Mouse (Mus musculus) neural tube, embryonic 15.5 days (tissue): ENCODE results near the gene 1700016C15Rik. TPM values are rescaled to one million over a fixed set of nuclear protein-coding genes. Genes with fewer than 3 reads are reported as not detected.

ENCODE experiments used
- ATAC-seq: fragments of 200-750 bp; cut with Nextera tagmentation; 2 replicates; pipeline ENCODE4 v1.8.0; 2017; ENCODE audit warnings: mild to moderate bottlenecking, moderate TSS enrichment, moderate library complexity; ENCODE audit not compliant: low FRiP score
- H3K27ac ChIP-seq: fragments of 300-500 bp; sonication (generic); replicated peaks from 2 replicates; pipeline ENCODE4 v1.5.1; 2015; ENCODE audit warnings: mild to moderate bottlenecking, inconsistent platforms
- H3K27me3 ChIP-seq: fragments of 300-500 bp; sonication (generic); replicated peaks from 2 replicates; pipeline ENCODE4 v1.6.1; 2015; ENCODE audit warnings: inconsistent platforms
- H3K36me3 ChIP-seq: fragments of 300-500 bp; sonication (generic); 2 replicates; pipeline ENCODE4 v1.6.1; 2015; ENCODE audit warnings: inconsistent platforms
- H3K4me1 ChIP-seq: fragments of 300-500 bp; sonication (generic); 2 replicates; pipeline ENCODE4 v1.6.1; 2015; ENCODE audit warnings: inconsistent platforms
- H3K4me2 ChIP-seq: fragments of 300-500 bp; sonication (generic); 2 replicates; pipeline ENCODE4 v1.6.1; 2015; ENCODE audit warnings: inconsistent platforms, mild to moderate bottlenecking, moderate library complexity
- H3K4me3 ChIP-seq: fragments of 300-500 bp; sonication (generic); replicated peaks from 2 replicates; pipeline ENCODE4 v1.5.1; 2015; ENCODE audit warnings: mild to moderate bottlenecking, inconsistent platforms
- H3K9ac ChIP-seq: fragments of 300-500 bp; sonication (generic); replicated peaks from 2 replicates; pipeline ENCODE4 v1.6.1; 2015; ENCODE audit warnings: mild to moderate bottlenecking, inconsistent platforms
- H3K9me3 ChIP-seq: fragments of 300-500 bp; sonication (generic); replicated peaks from 2 replicates; pipeline ENCODE4 v1.6.1; 2016; ENCODE audit warnings: inconsistent platforms
- WGBS: fragments of 180-500 bp; shearing (Covaris S2); methylation state at CpG from one replicate; pipeline ENCODE4 v1.1.7; 2015; ENCODE audit warnings: mixed read lengths; 5-methylcytosine and 5-hydroxymethylcytosine counted together
- polyA plus RNA-seq: library from polyadenylated mRNA; unstranded; fragments of >200 nt; fragmentation: Nextera tagmentation; extraction: Ambion mirVana; gene quantifications from 2 replicates; pipeline ENCODE4 v1.2.1, GENCODE M21; 2015

Gene 1700016C15Rik
- polyA plus RNA-seq, 1 experiment from 2014 or later = not detected

GRCm38 (mm10) chr1:177757249-177757648, 27.6 kb downstream of the 1700016C15Rik start:
- Histone ChIP-seq H3K9me3 (no peaks in the 10 kb centered on the region), H3K36me3 (no peaks in the 10 kb centered on the region; the same call in 1 of the 2 replicates), H3K27me3 (no peaks in the 10 kb centered on the region), H3K9ac (no peak overlapping the region), H3K4me3 (no peak overlapping the region), H3K4me2 (no peak overlapping the region), H3K27ac (no peak overlapping the region), H3K4me1 (no peaks in the 10 kb centered on the region)
- 86% methylated on average over 5 of the region's 5 CpGs for WGBS
- no peak for ATAC-seq

DNA sequence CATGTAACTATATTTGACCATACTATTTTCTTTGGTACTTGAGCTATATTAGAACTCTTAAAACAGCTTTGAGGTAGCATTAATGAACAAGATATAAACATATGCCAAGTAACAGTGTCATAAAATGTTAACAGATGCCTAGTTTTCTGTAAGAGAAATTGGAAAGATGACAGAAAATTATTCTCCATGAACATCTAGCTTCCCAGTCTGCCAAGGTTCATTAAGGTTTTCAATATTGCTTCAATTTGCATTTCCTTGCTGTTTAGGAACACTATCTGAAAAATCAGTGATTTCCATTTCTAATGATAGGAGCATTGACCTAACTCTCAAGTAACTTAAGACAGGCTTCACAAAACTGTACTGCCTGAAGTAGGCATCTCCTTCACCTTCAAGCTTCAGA, 39.3 kb downstream of the 1700016C15Rik start:
- no peaks in the 10 kb centered on the region for H3K27me3 ChIP-seq
- H3K36me3 ChIP-seq = peaks cover 38% of the 10 kb centered on the region
- H3K9ac ChIP-seq = no peak overlapping the region
- ATAC-seq = no peak
- H3K4me1 ChIP-seq = no peaks in the 10 kb centered on the region
- H3K27ac ChIP-seq = no peak overlapping the region
- H3K4me2 ChIP-seq = no peak overlapping the region
- no peaks in the 10 kb centered on the region for H3K9me3 ChIP-seq
- H3K4me3 ChIP-seq = no peak overlapping the region

DNA sequence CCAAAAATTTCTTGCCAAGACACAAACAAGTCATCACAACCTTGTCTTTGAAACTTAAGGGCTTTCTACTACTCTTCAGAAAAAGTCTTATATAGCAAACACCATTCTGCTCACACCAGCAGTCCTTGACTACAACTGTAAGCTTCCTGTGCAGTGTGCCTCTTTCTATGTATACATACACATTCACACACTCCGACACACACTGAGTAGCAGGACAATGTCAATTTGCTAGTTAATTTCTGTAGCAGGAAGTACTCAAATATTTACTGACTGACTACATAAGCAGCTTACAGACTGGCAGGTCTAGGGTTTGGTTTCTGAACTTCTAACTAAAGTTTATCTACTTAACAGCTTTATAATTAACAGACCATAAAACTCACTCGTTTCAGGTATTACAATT, 47.8 kb downstream of the 1700016C15Rik start:
- Histone ChIP-seq H3K9ac (no peak overlapping the region), H3K4me3 (no peak overlapping the region), H3K27me3 (no peaks in the 10 kb centered on the region), H3K36me3 (peaks cover 28% of the 10 kb centered on the region), H3K9me3 (no peaks in the 10 kb centered on the region), H3K27ac (no peak overlapping the region), H3K4me1 (no peaks in the 10 kb centered on the region), H3K4me2 (no peak overlapping the region)
- 88% methylated on average over 2 of the region's 2 CpGs for WGBS
- no peak for ATAC-seq

- H3K27ac ChIP-seq = no peak overlapping the region
- no peak overlapping the region for H3K4me3 ChIP-seq
- ATAC-seq = no peak
- H3K36me3 ChIP-seq = 0 out of 2 replicates have a peak, but pooled peaks cover 3% of the 10 kb centered on the region
- H3K9ac ChIP-seq = no peak overlapping the region
- no peak overlapping the region for H3K4me2 ChIP-seq
- 88% methylated on average over 3 of the region's 3 CpGs for WGBS
- no peaks in the 10 kb centered on the region for H3K9me3 ChIP-seq
- peaks cover 20% of the 10 kb centered on the region for H3K4me1 ChIP-seq
- H3K27me3 ChIP-seq = no peaks in the 10 kb centered on the region
Observed at GRCm38 (mm10) chr1:177792835-177793234, 63.2 kb downstream of the 1700016C15Rik start.

- H3K9me3 ChIP-seq = no peaks in the 10 kb centered on the region
- no peak for ATAC-seq
- H3K9ac ChIP-seq = peak overlapping the region; percentile 71; the same call in 1 of the 2 replicates
- WGBS = 5% methylated on average over 8 of the region's 8 CpGs
- no peak overlapping the region; the same call in 1 of the 2 replicates for H3K27ac ChIP-seq
- H3K4me3 ChIP-seq = peak overlapping the region; percentile 72
- no peaks in the 10 kb centered on the region for H3K27me3 ChIP-seq
- H3K4me1 ChIP-seq = peaks cover 20% of the 10 kb centered on the region
- peak overlapping the region; percentile 65 for H3K4me2 ChIP-seq
- H3K36me3 ChIP-seq = no peaks in the 10 kb centered on the region
Observed at GRCm38 (mm10) chr1:177794866-177795265, 65.3 kb downstream of the 1700016C15Rik start.

- H3K4me3 ChIP-seq = peak overlapping the region; percentile 72
- H3K27me3 ChIP-seq = no peaks in the 10 kb centered on the region
- H3K4me1 ChIP-seq = peaks cover 20% of the 10 kb centered on the region
- under 1% methylated on average over 41 of the region's 41 CpGs for WGBS
- H3K4me2 ChIP-seq = peak overlapping the region; percentile 65
- no peaks in the 10 kb centered on the region for H3K36me3 ChIP-seq
- peak overlapping the region; percentile 88 for H3K27ac ChIP-seq
- no peaks in the 10 kb centered on the region for H3K9me3 ChIP-seq
- ATAC-seq = peak; percentile 62
- H3K9ac ChIP-seq = peak overlapping the region; percentile 71
Observed at GRCm38 (mm10) chr1:177795421-177796192, 66.0 kb downstream of the 1700016C15Rik start.

DNA sequence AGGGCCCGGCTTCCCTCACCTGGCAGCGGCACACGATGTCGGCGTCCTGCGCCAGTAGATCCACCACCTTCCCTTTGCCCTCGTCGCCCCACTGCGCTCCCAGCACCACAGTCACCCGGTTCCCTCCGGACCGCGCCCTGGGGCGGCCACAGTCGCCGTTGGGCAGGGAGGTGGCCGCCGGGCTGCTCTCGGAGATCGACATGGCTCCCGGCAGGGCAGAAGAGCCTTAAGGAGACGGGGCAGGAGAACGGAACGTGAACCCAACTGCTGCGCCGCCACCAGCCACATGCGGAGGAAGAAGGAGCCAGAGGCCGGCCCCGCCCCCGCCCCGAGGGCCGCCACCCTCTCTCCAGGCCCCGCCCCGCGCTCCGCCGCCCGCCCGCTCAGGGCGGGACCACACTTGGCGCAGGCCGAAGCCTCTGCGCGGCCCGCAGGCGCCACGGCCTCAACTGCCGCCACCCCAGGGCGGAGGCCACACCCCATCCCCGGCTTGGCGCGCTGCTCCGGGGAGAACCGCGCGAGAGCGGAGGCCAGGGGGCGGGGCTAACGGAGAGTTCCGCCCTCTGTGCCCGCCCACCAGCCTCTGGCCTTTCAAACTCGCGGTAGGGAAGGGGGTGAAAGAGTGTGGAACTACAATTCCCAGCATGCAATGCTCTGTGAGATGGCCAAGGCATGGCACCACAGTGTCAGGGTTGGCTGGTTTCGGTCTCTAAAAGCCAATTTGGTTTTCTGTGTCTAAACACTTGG, 66.8 kb downstream of the 1700016C15Rik start, which contains the start of gene Adss:
Gene Adss, minus strand, starts transcription at position 319 of the 747 bp plus-strand sequence.
- Histone ChIP-seq H3K9me3 (no peaks in the 10 kb centered on the region), H3K36me3 (no peaks in the 10 kb centered on the region)

DNA sequence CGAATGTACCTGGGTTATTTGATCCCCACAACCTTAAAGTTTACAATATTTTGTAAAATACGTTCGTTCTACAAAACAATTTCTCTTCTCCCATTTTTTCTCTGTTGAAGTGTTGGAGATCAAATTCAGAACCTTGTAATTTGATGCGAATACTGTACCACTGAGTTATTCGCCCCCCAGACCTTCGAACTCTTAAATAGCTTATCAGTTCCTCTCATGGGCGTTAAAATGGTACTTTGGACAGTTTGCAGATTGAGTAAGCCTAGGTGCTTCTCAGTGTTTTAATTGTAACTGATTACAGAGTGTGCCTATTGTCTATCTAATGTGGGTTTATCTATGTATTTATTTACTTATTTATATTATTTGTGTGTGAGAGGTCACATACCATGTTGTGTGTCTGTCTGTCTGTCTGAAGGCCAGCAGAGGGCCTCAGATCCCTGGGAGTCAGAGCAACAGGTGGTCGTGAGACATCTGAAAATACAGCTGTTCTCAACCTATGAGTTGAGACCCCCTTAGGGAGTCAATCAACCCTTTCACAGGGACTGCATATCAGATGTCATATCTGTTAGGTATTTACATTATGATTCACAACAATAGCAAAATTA, 67.6 kb downstream of the 1700016C15Rik start:
- Histone ChIP-seq H3K9me3 (no peaks in the 10 kb centered on the region), H3K9ac (no peak overlapping the region), H3K4me2 (peak overlapping the region; percentile 65), H3K27me3 (no peaks in the 10 kb centered on the region), H3K27ac (no peak overlapping the region), H3K4me3 (no peak overlapping the region), H3K4me1 (peaks cover 17% of the 10 kb centered on the region), H3K36me3 (no peaks in the 10 kb centered on the region)
- ATAC-seq = no peak
- 77% methylated on average over 8 of the region's 8 CpGs for WGBS

More for the DNA sequence above, 66.8 kb downstream of the 1700016C15Rik start, which contains the start of gene Adss:
- under 1% methylated on average over 63 of the region's 64 CpGs for WGBS
- Histone ChIP-seq H3K4me3 (peak within 1 kb of the TSS; percentile 72), H3K9ac (peak within 1 kb of the TSS; percentile 71), H3K4me1 (peaks cover 20% of the 10 kb centered on the region), H3K27ac (peak within 1 kb of the TSS; percentile 88), H3K27me3 (no peaks in the 10 kb centered on the region), H3K4me2 (peak within 1 kb of the TSS; percentile 65)
- peak; percentile 98 for ATAC-seq

Other genes with a start within 250 kb of the 1700016C15Rik start
- gene Adss, start 66.7 kb downstream of the 1700016C15Rik start, polyA plus RNA-seq = 50.6 and 55.1 TPM in 2 replicates